Mouse (Mus musculus) MEL (cell line): ENCODE data around the gene Ms4a4c. TPM values are rescaled to one million over a fixed set of nuclear protein-coding genes. Genes with fewer than 3 reads are reported as not detected.

Source experiments
- DNase-seq: peaks from one replicate; pipeline ENCODE4 v3.0.0; 2011; ENCODE audit warnings: low read depth, low spot score
- H3K27ac ChIP-seq: 2 replicates; pipeline ENCODE4 v1.5.1; 2012; ENCODE audit warnings: low read depth, mild to moderate bottlenecking, control low read depth, low read length, moderate library complexity; ENCODE audit not compliant: control insufficient read depth
- H3K27me3 ChIP-seq, 2 experiments: fragments of 150-350 bp in 1 of 2; sonication (generic) in 1 of 2; 2 replicates each; pipeline ENCODE4 v1.6.1; 2012; ENCODE audit warnings: low read length in 2 of 2, mild to moderate bottlenecking in 2 of 2, improper control_type of control experiment in 1 of 2, moderate library complexity in 1 of 2; ENCODE audit not compliant: insufficient read depth in 2 of 2, control insufficient read depth in 1 of 2
- H3K36me3 ChIP-seq, 2 experiments: 2 replicates each; pipeline ENCODE4 v1.6.1; 2012 to 2014; ENCODE audit warnings: low read length in 2 of 2, improper control_type of control experiment in 1 of 2, inconsistent platforms in 1 of 2, mild to moderate bottlenecking in 1 of 2; ENCODE audit not compliant: insufficient read depth in 2 of 2, control insufficient read depth in 1 of 2
- H3K4me1 ChIP-seq, 2 experiments: fragments of 150-350 bp in 1 of 2; sonication (generic) in 1 of 2; 2 replicates each; pipeline ENCODE4 v1.6.1; 2012; ENCODE audit warnings: low read length in 2 of 2, improper control_type of control experiment in 1 of 2, mild to moderate bottlenecking in 1 of 2; ENCODE audit not compliant: insufficient read depth in 2 of 2, control insufficient read depth in 1 of 2
- H3K4me3 ChIP-seq, 2 experiments: fragments of 150-350 bp in 1 of 2; sonication (generic) in 1 of 2; 2 replicates each; pipeline ENCODE4 v1.5.1; 2012; ENCODE audit warnings: low read depth in 2 of 2, low read length in 2 of 2, mild to moderate bottlenecking in 2 of 2, moderate library complexity in 2 of 2, control low read depth in 1 of 2, improper control_type of control experiment in 1 of 2; ENCODE audit not compliant: control insufficient read depth in 1 of 2, insufficient read depth in 1 of 2
- H3K79me2 ChIP-seq: 2 replicates; pipeline ENCODE4 v1.6.1; 2012; ENCODE audit warnings: mild to moderate bottlenecking, low read length, moderate library complexity; ENCODE audit not compliant: control insufficient read depth, poor library complexity, insufficient read depth
- H3K9ac ChIP-seq: 2 replicates; pipeline ENCODE4 v1.6.1; 2012; ENCODE audit warnings: low read depth, mild to moderate bottlenecking, control low read depth, low read length, moderate library complexity; ENCODE audit not compliant: control insufficient read depth, poor library complexity, severe bottlenecking
- H3K9me3 ChIP-seq: fragments of 150-350 bp; sonication (generic); replicated peaks from 2 replicates; pipeline ENCODE4 v1.6.1; 2012; ENCODE audit warnings: mild to moderate bottlenecking, low read length, improper control_type of control experiment, moderate library complexity; ENCODE audit not compliant: insufficient read depth
- BHLHE40 ChIP-seq: IDR thresholded peaks from 2 replicates; pipeline ENCODE4 v1.6.1; 2012; ENCODE audit warnings: low read depth, mild to moderate bottlenecking, inconsistent platforms, low read length, improper control_type of control experiment, borderline replicate concordance
- CHD2 ChIP-seq: IDR thresholded peaks from 2 replicates; pipeline ENCODE4 v1.6.1; 2011; ENCODE audit warnings: low read length, improper control_type of control experiment
- ELF1 ChIP-seq: IDR thresholded peaks from 2 replicates; pipeline ENCODE4 v1.6.1; 2014; ENCODE audit warnings: low read depth, mild to moderate bottlenecking, inconsistent platforms, low read length, improper control_type of control experiment, moderate library complexity
- ETS1 ChIP-seq: IDR thresholded peaks from 2 replicates; pipeline ENCODE4 v1.6.1; 2012; ENCODE audit warnings: low read depth, mild to moderate bottlenecking, inconsistent platforms, low read length, improper control_type of control experiment, moderate library complexity
- GABPA ChIP-seq: IDR thresholded peaks from 2 replicates; pipeline ENCODE4 v1.6.1; 2012; ENCODE audit warnings: low read depth, mild to moderate bottlenecking, inconsistent platforms, low read length, improper control_type of control experiment, moderate library complexity
- HCFC1 ChIP-seq: IDR thresholded peaks from 2 replicates; pipeline ENCODE4 v1.6.1; 2012; ENCODE audit warnings: low read depth, mild to moderate bottlenecking, inconsistent platforms, low read length, improper control_type of control experiment, moderate library complexity
- MAFK ChIP-seq: IDR thresholded peaks from 2 replicates; pipeline ENCODE4 v1.6.1; 2011; ENCODE audit warnings: low read depth, mild to moderate bottlenecking, low read length, improper control_type of control experiment, borderline replicate concordance
- MAX ChIP-seq: IDR thresholded peaks from 2 replicates; pipeline ENCODE4 v1.6.1; 2011; ENCODE audit warnings: low read length, improper control_type of control experiment
- MYB ChIP-seq: IDR thresholded peaks from 2 replicates; pipeline ENCODE4 v1.6.1; 2011; ENCODE audit warnings: mild to moderate bottlenecking, low read depth, low read length, improper control_type of control experiment
- MYC ChIP-seq: IDR thresholded peaks from 2 replicates; pipeline ENCODE4 v1.6.1; 2011; ENCODE audit warnings: low read depth, mild to moderate bottlenecking, low read length, improper control_type of control experiment, moderate library complexity
- POLR2A ChIP-seq, 2 experiments: IDR thresholded peaks; 2 replicates each; pipeline ENCODE4 v1.6.1; 2011 to 2012; ENCODE audit warnings: low read length in 2 of 2, mild to moderate bottlenecking in 2 of 2, control low read depth in 1 of 2, improper control_type of control experiment in 1 of 2, low read depth in 1 of 2, moderate library complexity in 1 of 2; ENCODE audit not compliant: control insufficient read depth in 1 of 2, insufficient read depth in 1 of 2, poor library complexity in 1 of 2
- POLR2AphosphoS2 ChIP-seq: IDR thresholded peaks from 2 replicates; pipeline ENCODE4 v1.6.1; 2011; ENCODE audit warnings: low read length, improper control_type of control experiment
- RAD21 ChIP-seq: IDR thresholded peaks from 2 replicates; pipeline ENCODE4 v1.6.1; 2011; ENCODE audit warnings: mild to moderate bottlenecking, low read depth, low read length, improper control_type of control experiment
- SMC3 ChIP-seq: IDR thresholded peaks from 2 replicates; pipeline ENCODE4 v1.6.1; 2011; ENCODE audit warnings: low read depth, low read length, improper control_type of control experiment
- TAL1 ChIP-seq: IDR thresholded peaks from 2 replicates; pipeline ENCODE4 v1.6.1; 2012; ENCODE audit warnings: mild to moderate bottlenecking, inconsistent platforms, low read length, moderate library complexity, mixed read lengths
- ZC3H11A ChIP-seq: IDR thresholded peaks from 2 replicates; pipeline ENCODE4 v1.6.1; 2012; ENCODE audit warnings: low read depth, mild to moderate bottlenecking, inconsistent platforms, low read length, improper control_type of control experiment
- ZKSCAN1 ChIP-seq: IDR thresholded peaks from 2 replicates; pipeline ENCODE4 v1.6.1; 2012; ENCODE audit warnings: low read depth, mild to moderate bottlenecking, inconsistent platforms, low read length, improper control_type of control experiment, moderate library complexity
- ZMIZ1 ChIP-seq: IDR thresholded peaks from 2 replicates; pipeline ENCODE4 v1.6.1; 2012; ENCODE audit warnings: low read depth, mild to moderate bottlenecking, inconsistent platforms, low read length, improper control_type of control experiment, moderate library complexity
- polyA plus RNA-seq, 2 experiments: library from polyadenylated mRNA; stranded (reverse) in 1 of 2; unstranded in 1 of 2; fragments of >175 nt in 1 of 2; fragments of >200 nt in 1 of 2; gene quantifications; 2 replicates each; pipeline versions ENCODE4 v1.2.1 to v1.2.4; 2012; ENCODE audit warnings: low replicate concordance in 2 of 2, low read depth in 1 of 2; ENCODE audit not compliant: insufficient read length in 2 of 2, insufficient read depth in 1 of 2, missing spikeins in 1 of 2
- total RNA-seq: library from RNA; depleted of rRNA; stranded (reverse); fragments of 300-350 nt; gene quantifications from 2 replicates; pipeline ENCODE4 v1.2.3, GENCODE M21; 2012

Ms4a4c gene
- total and polyA plus RNA-seq, 3 experiments: not detected

- TF ChIP-seq GABPA: no peak
- no peak for TF ChIP-seq RAD21
- no peak for TF ChIP-seq POLR2A (IDR thresholded peaks at IDR 0.05; ENCODE audit: control insufficient read depth in 1 of 2, insufficient read depth in 1 of 2, low read depth in 1 of 2, low read length in 2 of 2, poor library complexity in 1 of 2)
- no peak for TF ChIP-seq POLR2AphosphoS2
- no peak for TF ChIP-seq SMC3
- no peak for TF ChIP-seq MAX
- no peak for TF ChIP-seq ZMIZ1
- no peak for TF ChIP-seq MYC
- TF ChIP-seq HCFC1: no peak
- no peak for TF ChIP-seq CHD2
- no peak for TF ChIP-seq MAFK
- TF ChIP-seq ETS1: no peak
- TF ChIP-seq ELF1: no peak
- TF ChIP-seq ZC3H11A: no peak
- H3K27me3 ChIP-seq: no peaks in the 10 kb centered on the region; a peak in 1 of 4 replicates
- H3K27ac ChIP-seq: no peak overlapping the region
- H3K9me3 ChIP-seq: no peaks in the 10 kb centered on the region
- no peak overlapping the region for H3K4me3 ChIP-seq
- no peak overlapping the region for H3K9ac ChIP-seq
- H3K36me3 ChIP-seq: no peaks in the 10 kb centered on the region
- DNase-seq: no peak
- no peaks in the 10 kb centered on the region for H3K4me1 ChIP-seq
- H3K79me2 ChIP-seq: no peaks in the 10 kb centered on the region
Measured at GRCm38 (mm10) chr19:11371181-11371580, 33.4 kb upstream of the Ms4a4c start.

- Histone ChIP-seq H3K27ac (no peak within 1 kb of the TSS), H3K79me2 (no peaks in the 10 kb centered on the region), H3K36me3 (no peaks in the 10 kb centered on the region), H3K9me3 (no peaks in the 10 kb centered on the region), H3K27me3 (no peaks in the 10 kb centered on the region; a peak in 2 of 4 replicates), H3K4me1 (no peaks in the 10 kb centered on the region)
- no peak for DNase-seq
- TF ChIP-seq ZKSCAN1: no peak
- no peak for TF ChIP-seq ZC3H11A
- no peak for TF ChIP-seq TAL1
- no peak for TF ChIP-seq MYB
- TF ChIP-seq BHLHE40: no peak
- TF ChIP-seq, all 39 proteins: peak for 0
- Histone ChIP-seq H3K4me3 (no peak within 1 kb of the TSS), H3K9ac (no peak within 1 kb of the TSS)
Measured at GRCm38 (mm10) chr19:11375273-11375672, 29.3 kb upstream of the Ms4a4c start, which contains the start of gene Ms4a4a. Gene Ms4a4a (plus strand): TSS chr19:11375523.
